Mouse (Mus musculus) adrenal gland, postnatal 36 days (tissue): ENCODE data around the gene Pzp. TPM values are rescaled to one million over a fixed set of nuclear protein-coding genes. Genes with fewer than 3 reads are reported as not detected.

Experiments
- DNase-seq, 2 experiments: peaks; one replicate each; pipeline ENCODE4 v3.0.0; 2021; ENCODE audit warnings: mixed read lengths in 1 of 2
- total RNA-seq, 2 experiments: library from RNA; stranded (reverse); gene quantifications; 2 replicates each; pipeline ENCODE4 v1.2.3; 2021

Pzp gene
- total RNA-seq, 2 experiments from 2014 or later: 0.26 to 1.9 TPM

DNA sequence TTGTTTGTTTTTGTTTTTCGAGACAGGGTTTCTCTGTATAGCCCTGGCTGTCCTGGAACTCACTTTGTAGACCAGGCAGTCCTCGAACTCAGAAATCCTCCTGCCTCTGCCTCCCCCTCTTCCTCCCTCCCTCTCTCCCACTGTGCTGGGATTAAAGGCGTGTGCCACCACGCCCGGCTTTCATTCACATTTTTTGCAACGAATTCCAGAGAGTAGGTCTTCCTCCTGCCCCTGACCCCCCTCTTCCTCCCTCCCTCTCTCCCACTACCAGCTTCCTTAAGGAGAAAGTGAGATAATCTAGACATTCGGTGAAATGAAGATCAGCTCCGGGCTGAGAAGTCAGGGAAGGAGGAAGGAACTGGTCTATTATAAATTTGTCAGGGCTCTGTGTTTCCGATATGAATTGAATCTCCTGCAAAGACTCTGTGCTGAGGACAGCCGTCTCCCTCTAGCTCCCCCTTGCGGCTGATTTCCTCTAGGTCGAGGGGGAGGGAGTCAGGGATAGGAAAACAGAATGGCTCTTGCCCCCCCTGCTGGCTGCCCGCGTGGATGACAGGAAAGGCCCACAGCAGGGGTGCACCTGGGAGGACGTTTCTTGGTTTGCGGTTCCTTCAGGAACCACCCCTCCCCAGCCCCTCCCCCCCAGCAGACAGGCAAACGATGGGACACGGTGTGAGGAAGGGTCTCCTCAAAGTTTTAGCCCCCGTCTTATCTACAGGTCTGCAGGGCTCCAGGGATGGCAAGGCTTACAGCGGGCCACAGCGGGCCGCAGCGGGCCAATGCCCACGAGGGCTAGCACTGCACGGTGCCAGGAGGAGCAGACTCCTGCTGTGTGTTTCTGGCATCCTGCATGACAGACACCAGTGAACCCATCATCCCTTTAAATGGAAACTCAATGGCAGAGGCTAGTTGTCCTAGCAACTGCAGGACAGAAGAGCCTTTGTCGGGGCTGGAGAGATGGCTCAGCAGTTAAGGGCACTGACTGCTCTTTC is 46.8 kb downstream of the Pzp start:
- peak; percentile 98 to 99 for DNase-seq

DNA sequence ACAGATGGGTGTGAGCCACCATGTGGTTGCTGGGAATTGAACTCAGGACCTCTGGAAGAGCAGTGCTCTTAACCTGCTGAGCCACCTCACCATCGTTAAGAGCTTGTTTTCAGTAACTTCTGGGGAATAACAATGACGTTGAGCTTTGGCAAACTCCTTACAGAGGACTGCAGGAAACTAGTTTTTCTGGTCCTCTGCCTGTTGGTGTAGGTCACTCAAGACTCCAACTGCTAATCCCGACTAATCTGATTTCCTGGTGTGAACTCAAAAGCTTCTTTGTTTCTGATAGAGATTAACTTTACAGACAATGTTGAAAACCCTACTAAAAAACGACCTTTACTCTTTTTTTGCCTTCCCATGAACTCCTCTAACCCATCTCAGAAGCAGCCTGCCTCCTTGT is 49.0 kb downstream of the Pzp start:
- DNase-seq: no peak

DNA sequence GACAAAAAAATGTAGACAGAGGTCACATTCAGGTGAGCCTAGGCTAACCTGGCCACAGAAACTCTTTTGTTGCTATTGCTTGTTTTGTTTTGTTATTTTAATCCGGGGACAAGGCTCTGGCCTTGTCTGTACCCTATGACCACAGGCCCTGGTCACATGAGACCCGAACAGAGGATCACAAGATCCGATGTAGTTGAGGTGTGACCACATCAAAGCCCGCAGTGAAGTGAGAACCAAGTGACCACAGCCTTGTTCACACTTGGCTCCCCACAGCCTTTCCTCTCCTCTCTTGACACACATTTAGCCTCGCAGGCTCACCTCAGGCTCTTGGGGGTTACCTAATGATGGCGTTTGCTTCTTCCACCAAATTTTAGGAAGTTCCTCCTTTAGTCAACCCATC is 52.4 kb downstream of the Pzp start:
- DNase-seq: no peak

DNA sequence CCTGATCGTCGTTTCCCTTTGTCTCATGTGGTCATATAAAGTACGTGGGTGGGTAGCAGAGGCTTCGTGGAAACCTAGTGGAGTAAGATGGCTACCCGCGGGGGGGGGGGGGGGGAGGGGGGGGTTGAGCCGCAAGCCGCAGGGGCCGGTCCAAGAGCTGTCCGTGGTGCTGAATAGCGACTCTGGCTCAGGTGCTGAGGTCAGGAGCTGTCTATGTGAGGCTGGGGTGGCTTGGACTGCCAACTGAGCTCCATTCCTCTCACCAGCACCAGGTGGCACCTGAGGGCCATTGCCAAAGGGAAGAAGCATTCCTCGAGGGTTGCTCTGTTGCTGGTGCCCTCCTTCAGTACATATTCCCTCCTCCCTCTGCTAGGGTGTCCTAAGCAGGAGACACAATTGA is 57.1 kb downstream of the Pzp start:
- DNase-seq: peak; percentile 70 to 82

DNA sequence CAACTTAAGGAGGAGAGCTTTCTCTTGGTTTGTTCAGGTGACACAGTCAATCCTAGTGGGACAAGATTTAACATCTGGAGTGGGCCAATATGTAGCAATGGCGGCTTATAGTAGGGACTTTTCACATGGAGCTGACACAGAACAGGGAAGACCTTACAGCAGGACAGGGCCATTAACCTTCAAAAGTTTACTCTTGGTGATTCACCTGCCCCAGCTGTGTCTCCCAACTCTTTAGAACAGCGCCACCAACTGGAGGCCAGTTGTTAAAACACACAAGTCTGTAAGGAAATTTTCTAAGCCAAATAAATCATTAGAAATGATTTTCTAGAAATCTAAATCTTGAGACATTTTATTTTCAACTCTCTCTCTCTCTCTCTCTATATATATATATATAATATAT is 59.2 kb downstream of the Pzp start:
- peak; percentile 68 to 72 for DNase-seq

DNA sequence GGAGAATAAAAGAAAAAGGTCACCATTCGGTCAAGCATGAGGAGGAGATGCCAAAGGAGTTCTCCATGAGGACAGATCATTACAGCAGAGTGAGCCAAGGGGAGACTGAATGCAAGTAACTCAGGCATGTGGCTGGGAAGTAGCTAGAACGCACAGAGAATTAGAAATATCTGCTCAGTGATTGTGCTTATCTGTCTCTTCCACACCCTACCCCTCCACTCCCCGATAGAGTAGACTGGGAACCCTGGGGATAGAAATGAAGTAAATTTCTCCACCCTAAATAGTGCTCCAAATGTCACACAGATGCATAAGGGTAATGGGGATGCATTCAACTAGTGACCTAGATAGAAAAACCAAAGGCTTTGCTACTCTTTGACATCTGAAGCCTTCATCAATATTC is 60.0 kb downstream of the Pzp start:
- DNase-seq: no peak

DNA sequence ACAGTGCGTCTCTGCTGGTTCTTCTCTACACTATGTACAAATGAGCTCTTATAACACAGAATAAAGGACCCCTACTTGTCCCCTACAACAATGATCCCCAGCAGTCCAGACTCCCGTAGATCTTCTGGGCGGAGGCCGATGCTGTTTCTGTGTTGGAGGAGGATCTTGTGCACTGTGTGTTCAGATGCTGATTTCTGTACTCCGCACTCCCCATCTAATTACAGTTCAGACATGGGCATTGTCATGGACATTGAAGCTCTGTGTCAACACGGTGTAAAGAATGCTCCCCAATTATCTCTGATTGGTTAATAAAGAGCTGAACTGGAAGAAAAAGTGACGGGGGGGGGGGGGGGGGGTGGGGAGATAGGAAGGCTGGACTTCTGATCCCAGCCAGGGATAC is 60.5 kb downstream of the Pzp start:
- no peak for DNase-seq

DNA sequence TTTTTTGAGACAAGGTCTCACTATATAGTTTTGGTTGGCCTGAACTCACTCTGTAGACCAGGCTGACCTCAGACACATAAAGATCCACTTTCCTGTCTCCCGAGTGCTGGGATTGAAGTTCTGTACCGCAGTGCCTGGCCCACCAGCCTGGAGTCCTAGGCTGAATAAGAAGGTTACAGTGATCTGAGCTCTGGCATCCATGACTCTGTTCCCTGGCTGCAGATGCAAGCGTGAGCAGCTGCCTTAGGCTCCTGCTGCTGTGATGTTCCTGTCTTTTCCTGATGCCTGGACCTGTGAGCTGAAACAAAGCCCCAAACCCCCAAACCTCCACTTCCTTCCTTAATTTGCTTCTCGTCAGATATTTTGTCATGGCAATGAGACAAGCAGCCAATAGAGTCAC is 61.5 kb downstream of the Pzp start:
- DNase-seq: no peak

DNA sequence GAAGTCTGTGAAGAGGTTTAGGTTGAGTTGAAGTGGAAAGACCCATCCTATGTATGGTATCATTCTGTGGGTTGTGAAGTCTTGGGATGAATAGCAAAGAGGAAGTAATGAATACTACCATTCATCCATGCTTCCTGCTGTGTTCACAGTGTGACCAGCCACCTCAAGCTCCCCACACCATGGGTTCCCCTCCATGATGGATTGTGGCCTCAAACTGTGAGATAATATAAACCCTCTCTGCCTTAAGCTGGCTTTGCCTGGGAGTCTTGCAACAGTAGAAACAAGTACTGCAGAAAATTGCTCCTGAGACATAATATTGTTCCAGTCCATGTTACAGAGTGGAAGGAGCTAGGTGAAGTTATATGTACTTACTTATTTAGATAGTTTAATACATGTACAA is 64.9 kb downstream of the Pzp start:
- DNase-seq: no peak

DNA sequence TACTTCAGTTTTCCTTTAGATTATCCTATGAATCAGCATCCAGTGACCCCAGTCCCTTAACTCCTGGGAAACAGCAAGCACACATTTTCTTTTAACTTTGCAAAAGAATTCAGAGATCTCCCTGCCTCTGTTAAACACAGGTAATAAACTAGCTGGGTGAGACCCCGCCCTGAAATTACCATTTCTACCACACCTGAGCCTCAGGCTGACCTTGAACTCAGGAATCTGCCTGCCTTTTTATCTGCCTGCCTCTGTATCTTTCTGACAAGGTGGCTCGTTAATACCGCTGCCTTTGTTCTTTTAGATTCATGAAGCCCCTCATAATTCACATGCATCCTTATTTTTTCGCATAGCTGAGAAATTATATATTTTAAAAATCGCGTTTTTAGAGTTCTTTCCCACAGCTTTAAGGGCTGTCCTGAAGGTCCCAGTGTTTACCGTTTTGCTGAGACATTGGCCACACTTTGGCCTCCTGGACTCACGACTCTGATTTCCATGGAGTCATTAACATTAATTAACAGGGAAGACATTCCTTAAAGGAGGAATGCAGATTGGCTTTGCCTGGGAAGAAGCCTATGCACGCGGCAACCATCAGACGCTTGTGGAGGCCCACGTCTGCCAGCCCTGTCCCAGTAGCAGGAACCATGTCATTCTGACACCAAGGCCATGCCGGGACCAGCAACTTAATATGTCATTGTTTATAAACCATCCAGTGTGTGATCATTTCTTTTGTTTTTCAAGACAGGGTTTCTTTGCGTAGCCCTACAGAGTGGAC is 65.6 kb downstream of the Pzp start:
- no peak for DNase-seq

DNA sequence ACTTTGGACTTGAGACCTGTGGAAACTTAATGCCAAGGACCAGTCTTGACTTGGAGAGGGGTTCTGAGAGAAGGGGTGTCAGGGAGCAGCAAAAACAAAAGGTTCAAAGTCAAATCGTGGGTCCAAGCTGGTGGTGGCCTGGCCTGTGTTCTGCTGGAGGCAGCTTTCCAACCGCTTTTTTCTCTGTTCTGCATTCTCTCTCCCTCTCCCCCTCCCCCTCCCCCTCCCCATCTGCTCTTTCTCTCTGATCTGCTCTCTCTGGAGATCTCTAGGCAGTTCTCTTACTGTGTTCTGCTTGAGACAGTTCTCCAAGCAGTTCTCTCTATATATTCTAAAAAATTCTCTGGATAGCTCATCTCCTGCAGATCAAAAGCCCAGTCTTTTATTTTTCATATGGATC is 66.2 kb downstream of the Pzp start:
- DNase-seq: no peak

DNA sequence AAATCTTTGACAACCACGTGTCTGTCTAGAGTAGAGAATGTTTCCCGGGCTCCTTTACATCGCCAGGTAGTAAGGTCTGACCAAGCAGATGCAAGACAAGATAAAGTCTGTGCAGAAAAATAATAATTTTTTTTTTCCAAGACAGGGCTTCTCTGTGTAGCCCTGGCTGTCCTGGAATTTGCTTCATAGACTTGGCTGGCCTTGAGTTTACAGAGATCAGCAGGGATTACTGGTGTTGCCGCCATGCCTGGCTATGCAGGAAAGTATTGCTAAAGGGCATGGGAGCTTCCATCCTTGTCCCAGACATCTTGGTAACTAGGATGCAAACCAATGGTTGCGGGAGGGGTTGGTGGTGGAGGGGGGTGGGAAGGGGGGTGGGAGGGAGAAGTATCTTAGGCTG is 69.3 kb downstream of the Pzp start:
- DNase-seq: peak in 1 of 2 experiments; percentile 29

DNA sequence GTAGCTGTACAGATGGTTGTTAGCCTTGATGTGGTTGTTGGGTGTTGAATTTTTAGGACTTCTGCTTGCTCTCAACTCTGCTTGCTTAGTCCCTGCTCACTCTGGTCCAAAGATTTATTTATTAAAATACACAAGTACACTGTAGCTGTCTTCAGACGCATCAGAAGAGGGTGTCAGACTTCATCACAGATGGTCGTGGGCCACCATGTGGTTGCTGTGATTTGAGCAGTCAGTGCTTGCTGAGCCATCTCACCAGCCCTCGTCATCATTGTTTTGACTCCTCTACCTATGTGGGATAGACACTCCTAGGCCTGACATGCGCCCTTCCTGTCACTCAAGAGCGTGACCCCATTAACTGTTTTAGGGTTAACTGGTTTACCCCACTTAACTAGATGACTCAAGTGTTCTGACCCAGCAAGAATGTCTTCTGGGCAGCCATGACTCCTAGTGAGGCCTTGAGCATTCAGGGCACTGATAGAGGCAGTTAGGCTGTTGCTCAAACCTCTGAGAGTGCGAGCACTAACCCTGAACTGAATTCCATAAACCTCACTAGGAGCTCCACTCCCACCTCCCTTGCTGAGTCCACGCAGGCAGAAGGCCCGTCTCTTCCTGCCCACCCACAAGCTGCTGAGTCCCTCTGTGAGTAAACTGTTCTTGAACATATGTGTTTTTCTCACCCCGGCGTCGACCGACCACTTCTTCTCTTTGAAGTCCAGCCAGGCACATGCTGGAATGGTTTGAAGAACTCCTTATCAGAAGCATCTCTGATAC is 70.5 kb downstream of the Pzp start:
- peak; percentile 35 to 59 for DNase-seq

DNA sequence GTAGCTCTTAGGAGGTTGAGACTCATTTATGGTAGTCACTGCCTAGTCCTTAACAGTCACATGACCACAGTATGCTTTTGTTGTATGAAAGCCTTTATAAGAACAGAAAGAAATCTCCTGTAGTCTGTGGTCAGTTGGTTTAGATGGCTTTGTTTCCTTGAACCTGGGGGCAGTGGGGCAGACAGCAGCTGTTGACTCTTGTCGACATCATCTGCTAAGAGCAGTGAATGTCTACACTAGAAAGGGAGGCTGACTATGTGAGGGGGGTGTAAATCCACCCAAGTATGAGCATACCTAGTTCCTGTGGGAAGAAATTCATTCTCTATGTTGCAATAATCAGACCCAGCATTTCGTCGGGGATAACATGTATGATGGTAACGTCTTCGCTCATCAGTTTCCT is 79.5 kb downstream of the Pzp start:
- no peak for DNase-seq

DNA sequence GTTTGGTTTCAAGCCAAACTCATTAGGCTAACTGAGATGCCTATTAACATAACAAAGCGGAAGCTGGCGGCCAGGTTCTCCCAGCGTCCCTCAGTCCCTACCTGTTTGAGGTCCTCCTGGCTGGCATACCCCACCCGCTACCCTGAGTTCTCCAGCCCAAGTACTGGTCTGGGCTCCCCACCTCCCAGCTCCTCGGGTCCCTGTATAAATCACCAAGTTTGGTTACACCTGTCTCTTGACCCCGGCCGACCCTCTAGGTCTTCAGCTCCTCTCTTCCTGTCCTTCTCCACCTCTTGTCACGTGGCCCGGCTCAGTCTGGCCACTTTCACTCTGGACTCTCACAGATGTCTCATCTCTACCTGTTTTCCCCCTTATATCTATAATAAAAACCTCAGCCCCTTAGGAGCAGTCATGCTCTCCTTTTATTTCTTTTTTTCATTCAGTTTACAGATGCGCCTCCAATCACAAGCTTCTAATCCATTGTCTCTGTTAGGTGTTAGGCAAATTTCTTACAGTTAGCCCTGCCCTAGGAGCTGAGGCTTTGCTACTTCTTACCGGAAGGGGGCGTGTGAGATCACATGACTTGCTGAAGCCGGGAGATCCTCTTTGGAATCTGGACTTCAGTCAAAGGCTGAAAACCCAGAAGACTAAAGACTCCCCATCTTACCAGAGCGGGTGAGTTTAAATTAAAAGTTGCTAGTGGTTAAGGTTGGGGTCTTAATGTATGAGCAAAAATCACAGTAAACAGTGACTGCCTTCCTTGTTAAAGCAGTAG is 80.6 kb downstream of the Pzp start:
- DNase-seq: peak; percentile 70 to 78

DNA sequence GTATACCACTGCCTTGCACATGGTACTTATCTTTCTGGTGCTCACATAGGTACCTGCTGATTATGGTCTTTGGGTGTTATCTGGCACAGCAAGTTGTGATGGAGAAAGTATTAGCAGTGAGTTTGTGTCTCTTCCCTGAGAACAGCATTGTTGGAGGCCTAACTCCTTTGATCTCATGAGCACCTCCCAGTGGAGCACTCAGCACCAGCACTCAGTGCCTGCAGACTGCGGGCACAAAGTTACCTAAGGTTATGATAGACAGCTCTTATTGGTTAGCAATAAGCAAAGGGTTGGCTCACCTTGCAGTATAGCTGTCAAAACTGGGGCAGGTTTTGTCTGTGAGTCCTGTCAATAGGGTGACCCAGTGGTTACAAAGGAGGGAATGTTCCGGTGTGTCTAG is 86.3 kb downstream of the Pzp start:
- DNase-seq: no peak

DNA sequence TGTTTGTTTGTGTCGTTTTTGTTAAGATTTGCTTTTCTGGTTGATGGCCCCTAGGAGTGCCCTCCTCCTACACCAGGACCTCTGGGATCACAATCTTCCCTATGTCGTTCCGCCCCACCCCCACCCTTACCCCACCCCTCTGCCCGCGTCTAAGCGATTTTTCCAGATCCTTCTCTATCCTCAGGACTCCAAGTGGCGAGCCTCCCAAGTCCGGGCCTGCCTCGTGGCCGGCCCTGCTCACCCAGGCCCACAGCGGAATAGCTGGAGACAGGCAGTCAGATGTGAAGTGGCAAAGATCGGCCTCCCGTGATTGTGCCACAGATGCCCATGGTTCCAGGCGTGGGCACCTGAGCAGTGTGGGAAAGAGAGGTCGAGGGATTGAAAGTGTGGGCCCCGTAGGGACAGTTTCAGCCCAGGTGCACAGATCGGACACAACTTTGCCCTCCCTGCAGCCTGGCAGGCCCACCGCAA is 87.6 kb downstream of the Pzp start:
- peak in 1 of 2 experiments; percentile 14 for DNase-seq

DNA sequence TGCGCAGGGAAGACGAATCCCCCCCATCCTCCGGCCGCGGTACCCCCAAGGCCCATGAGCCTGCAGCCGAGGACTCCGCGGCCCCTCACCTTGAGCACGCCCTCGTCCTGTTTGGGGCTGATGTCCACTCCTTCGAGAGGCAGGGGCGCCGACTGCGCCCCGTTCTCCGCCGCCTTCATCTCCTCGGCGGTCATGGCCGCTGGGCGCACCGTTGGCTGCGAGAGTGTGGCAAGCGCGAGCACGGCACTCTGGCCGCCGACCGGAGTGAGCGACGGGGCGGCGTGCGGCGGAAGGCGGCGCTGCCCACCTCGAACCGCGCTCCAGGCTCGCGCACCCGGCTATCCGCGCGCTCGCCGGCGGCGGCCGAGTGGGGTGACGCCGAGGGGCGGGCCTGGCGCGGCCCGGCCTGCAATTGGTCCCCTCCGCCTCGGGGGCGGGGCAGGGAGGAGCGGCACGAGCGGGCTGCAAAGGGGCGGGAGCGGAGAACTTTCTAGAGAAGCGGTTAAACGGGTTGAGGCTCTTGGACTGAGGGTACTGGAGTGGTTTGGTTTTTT is 88.1 kb downstream of the Pzp start, which contains the start of gene Fkbp4:
Fkbp4 (minus strand) TSS at position 361 of the 554 bp plus-strand sequence.
- DNase-seq: peak; percentile 97 to 98

DNA sequence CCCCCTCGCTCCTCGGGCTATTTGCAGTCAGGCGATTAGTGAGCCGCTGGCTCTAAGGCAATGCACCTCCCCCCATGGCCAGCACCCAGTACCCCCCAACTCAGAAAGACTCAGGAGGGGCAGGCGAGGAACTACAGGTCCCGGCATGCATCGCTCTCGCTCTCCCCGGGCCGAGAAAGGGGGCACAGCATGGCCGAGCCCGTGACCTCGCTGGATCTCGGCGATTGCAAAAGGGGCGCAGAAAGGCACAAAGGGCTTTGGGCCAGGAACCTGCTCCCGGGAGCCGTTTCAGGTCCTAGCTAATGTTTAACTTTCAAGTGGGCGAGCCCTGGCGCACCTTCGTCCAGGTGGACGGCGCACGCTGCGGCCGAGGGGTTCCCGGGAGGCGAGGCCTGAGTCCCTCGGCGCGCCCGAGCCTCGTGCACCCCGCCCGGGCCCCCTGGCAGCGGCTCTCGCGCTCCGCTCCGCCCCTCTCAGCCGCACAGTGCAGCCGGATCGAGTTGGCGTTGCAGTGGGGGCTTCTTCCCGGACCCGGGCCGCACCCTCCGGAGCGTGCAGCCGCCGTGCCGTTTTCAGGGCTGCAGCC is 88.7 kb downstream of the Pzp start:
- peak; percentile 77 to 83 for DNase-seq

DNA sequence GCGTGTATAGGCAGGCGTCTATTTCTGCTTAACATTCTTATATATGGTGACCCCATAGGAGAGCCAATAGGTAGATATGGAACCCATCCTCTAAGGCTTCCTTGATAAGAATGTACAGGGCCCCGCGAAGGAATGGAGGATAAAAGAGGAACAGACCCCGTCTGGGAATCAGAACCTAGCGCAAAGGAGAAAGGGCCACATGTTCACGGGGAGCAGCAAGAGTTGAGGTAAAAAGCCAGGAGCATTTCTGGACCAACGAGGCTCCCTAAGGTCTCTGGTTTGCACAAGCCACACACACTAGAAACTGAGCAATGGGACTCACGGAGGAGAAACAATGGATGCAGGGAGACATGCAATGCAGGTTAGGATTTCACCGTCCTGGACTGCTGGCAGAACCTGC is 89.2 kb downstream of the Pzp start:
- no peak for DNase-seq
